Mouse (Mus musculus) ZHBTc4 (cell line): Measurements from ENCODE around the gene Panx2.

ENCODE experiments used
- DNase-seq: peaks from one replicate; pipeline ENCODE4 v3.0.0-alpha.2; 2011; ENCODE audit warnings: low read depth, low spot score

Panx2 gene

DNA sequence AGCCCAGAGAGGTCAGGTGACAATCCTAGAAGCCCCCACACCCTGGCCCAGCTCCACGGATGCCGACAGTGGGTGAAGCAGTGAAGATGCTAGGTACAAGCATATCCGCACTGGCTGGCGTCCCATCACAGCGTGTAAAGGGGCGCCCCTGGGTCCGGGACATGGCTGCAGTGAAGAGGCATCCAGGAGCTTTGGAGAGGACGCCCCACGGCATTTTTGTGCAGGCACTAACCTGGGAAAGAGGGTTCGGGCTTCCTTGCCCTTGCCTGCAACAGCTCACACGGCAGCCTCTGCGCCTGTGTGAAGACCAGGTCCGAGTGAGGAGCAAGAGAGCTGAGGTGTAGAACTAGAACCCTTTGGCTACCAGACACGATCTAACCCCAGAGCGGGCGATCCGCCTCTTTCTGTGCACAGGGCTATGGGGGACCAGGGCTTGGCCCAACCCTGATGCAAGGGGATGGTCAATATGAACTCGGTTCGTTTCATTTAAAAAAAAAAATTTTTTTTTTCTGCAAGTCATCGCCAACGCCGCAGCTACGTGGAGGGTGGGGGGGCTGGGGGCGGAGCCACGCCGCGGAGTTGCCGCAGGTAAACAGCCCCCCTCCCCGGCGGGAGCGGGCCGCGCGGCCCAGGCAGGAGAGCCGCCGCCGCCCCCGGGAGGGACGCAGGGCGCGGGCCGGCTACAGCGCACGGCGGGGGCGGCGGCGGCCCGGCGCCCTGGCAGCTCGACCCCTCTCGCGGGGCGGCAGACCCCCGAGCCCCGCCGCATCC lies at the start of gene Panx2:
TSS of gene Panx2 (plus strand) at position 574 of the 771 bp plus-strand sequence.
- peak; percentile 55 for DNase-seq

GRCm38 (mm10) chr15:89016722-89017121 lies 42.8 kb upstream of the Panx2 start:
- no peak for DNase-seq

- no peak for DNase-seq
Observed at GRCm38 (mm10) chr15:89020085-89020484, 39.4 kb upstream of the Panx2 start.

- DNase-seq, result no peak
Observed at GRCm38 (mm10) chr15:89020492-89020891, 39.0 kb upstream of the Panx2 start.

GRCm38 (mm10) chr15:89044381-89044780 lies 15.2 kb upstream of the Panx2 start:
- peak; percentile 64 for DNase-seq

DNA sequence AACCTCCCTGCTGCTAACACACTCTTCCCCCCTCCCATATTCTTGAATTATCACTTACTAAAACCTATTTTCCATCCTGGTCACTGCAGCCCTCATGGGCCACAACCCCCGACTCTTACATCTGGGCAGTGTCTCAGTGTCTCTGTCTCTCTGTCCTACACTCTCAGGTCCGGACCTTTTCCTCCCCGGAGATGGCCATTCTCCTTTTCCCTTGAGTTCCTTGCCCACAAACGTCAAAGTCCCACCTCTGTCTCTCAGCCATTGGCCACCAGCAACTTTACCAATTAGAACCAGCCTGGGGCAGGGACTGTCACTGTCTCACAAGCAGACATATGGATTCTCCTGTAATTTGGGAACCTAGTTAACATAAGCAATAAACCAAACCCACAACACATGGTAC lies 13.2 kb upstream of the Panx2 start:
- DNase-seq, result no peak

- DNase-seq, result no peak
Observed at GRCm38 (mm10) chr15:89054666-89055065, 4.9 kb upstream of the Panx2 start.

DNA sequence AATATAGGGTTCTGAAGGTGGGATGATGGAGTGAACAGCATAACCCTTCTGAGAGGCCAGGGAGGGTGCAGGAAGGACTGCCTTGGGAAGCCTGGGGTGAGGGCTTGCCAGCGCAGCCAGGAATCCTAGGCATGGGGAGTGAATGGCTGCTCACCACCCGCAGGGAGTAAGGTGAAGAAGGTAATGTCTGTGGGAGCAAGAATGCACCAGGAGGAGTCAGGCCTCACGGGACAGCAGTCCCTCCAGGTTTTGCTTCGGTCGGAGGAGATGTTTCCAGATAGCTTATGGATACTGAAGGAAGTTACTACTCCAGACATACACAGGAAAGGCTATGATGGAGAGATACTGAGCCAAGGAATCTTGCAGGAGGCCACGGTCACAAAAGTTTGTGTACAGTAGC lies 798 bp upstream of the Panx2 start:
- DNase-seq, result peak; percentile 20

DNA sequence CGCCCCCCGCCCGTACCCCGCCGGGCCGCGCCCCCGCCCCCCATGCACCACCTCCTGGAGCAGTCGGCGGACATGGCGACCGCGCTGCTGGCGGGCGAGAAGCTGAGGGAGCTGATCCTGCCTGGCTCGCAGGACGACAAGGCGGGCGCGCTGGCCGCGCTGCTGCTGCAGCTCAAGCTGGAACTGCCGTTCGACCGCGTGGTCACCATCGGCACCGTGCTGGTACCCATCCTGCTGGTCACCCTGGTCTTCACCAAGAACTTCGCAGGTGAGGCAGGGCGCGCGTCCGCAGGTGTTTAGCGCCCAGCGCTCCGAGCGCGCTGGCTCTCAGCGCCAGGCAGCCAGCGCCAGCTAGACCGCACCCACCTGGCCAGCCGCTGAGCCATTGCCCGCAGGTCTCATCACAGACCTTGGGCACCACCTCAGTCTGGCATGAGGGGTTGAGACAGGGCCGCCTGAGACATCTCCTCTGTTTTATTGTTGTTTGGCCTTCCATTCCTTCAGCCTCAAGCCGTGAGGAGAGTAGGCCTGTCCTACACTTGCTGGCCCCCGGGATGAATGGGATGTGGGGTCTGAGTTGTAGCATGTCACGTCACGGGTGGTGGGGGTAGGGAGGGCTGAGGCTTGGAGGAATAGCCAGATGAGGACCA lies 623 bp downstream of the Panx2 start:
- peak; percentile 56 for DNase-seq

DNA sequence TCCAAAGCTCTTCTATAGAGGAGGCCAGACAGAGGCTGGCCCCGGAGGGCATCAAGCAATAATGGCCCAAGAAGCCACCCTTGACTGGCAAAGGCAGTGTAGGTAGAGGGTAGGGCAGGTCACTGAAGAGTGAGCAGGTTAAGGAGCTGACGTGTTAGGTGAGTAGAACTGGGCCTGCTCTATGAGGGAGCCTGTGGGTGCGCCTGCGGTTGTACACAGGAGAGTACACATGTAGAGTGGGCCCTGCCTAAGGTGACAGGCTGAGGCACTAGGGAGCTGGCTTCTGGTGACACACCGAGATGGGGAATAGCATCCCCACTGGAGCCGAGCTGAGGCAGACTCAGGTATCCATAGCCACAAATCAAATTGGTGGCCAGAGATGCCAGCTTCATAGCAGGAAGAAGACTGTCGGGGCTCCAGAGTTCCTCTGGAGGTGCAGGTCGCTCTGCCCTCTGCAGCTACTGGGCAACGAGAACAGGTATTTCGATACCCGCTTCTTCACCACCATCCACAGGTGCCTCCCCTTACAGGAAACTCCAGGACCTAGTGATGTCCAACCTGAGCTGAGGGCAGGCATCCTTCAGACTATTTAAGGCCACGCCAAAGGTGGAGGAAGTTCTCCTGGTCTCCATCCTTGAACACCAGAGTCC lies 1.4 kb downstream of the Panx2 start:
- no peak for DNase-seq

DNA sequence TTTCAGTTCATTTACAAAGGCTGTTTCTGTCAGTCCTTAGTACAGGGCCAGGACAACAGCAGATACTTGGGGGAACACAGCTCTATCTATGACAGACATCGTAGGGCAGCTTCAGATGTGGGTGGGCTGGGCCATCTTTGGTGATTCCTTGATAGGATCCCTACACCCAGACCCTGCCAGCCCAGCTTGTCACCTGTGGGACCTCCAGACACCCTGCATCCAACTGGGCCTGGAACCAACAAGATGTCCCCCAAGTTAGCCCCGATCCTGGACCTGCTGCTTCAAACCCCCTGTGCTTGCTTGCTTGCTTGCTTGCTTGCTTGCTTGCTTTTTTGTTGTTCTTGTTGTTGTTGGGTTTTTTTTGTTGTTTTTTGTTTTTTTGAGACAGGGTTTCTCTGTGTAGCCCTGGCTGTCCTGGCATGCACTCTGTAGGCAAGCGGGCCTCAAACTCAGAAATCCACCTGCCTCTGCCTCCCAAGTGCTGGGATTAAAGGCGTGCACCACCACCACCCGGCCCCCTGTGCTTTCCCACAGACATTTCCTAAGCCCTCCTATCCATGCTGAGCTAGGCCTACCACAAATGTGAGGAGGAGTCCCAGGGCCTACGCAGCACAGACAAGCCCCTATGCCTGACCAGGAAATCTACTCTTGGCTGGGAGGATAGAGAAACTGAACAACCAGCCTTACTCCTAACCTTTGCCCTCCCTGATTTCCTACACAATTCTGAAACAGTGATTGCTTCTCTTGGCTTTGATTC lies 2.4 kb downstream of the Panx2 start:
- no peak for DNase-seq

- DNase-seq, result no peak
Observed at GRCm38 (mm10) chr15:89062518-89062910, 3.0 kb downstream of the Panx2 start.

GRCm38 (mm10) chr15:89063001-89063400 lies 3.5 kb downstream of the Panx2 start:
- DNase-seq, result no peak

DNA sequence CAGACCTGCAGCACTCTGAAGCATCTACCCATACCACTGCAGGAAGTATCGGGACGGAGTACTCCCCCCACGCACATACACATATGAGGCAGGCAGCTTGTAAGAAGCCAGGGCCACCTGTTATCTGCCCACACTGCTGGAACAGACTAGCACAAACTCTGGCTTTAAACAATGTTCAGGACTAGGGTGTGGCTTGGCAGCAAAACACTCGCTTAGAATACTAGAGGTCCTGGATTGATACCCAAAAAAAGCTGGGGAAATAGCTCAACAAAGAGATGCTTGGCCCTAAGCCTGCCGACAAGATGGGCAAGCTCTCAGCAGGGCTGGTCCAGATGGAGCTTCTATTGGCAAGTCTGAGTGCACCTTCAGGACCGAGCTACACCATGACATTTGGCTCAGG lies 4.0 kb downstream of the Panx2 start:
- no peak for DNase-seq

- DNase-seq, result no peak
Observed at GRCm38 (mm10) chr15:89064891-89065290, 5.4 kb downstream of the Panx2 start.

DNA sequence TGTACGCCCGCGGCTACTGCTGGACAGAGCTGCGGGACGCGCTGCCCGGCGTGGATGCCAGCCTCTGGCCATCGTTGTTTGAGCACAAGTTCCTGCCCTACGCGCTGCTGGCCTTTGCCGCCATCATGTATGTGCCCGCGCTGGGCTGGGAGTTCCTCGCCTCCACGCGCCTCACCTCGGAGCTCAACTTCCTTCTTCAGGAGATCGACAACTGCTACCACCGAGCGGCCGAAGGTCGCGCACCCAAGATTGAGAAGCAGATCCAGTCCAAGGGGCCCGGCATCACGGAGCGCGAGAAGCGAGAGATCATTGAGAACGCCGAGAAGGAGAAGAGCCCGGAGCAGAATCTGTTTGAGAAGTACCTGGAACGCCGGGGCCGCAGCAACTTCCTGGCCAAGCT lies 8.1 kb downstream of the Panx2 start:
- DNase-seq, result peak; percentile 45

DNA sequence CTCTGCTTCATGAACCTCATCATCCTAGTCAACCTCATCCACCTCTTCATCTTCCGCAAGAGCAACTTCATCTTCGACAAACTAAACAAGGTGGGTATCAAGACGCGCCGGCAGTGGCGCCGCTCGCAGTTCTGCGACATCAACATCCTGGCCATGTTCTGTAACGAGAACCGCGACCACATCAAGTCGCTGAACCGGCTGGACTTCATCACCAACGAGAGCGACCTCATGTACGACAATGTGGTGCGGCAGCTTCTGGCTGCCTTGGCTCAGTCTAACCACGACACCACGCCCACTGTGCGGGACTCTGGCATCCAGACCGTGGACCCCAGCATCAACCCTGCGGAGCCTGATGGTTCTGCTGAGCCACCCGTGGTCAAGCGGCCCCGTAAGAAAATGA lies 8.7 kb downstream of the Panx2 start:
- peak; percentile 54 for DNase-seq

DNA sequence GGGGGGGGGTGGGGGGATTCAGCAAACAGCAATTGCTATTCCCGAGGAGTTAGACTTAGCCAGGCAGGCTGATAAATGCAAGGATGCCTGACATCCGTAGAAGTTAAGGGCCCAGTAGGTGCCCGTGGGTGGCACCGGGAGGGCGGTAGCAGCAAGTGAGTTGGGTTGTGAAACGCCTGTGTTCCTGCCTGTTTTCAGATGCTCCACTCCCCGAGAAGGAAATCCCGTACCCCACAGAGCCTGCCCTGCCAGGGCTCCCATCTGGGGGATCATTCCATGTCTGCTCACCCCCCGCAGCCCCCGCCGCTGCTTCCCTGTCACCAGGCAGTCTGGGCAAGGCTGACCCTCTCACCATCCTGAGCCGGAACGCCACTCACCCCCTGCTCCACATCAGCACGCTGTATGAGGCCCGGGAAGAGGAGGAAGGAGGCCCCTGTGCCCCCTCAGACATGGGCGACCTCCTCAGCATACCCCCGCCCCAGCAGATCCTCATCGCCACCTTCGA lies 9.9 kb downstream of the Panx2 start:
- no peak for DNase-seq

DNA sequence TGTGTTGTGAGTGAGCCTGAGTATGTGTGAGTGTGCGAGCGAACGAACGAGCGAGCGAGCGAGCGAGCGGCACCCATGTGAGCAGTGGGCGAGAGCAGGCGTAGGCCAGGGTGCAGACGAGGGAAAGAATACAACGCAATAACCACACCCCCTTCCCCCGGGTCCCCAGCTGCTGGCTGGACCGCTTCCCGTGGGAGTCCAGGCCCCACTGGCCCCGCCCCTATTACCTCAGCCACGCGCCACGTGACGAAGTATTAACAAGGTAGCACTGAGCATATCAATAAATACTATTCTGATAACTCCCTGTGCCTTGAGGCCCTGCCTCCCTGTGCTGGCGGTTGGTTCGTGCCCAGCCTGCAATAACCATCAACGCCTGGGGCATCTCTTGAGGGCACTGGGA lies 11.1 kb downstream of the Panx2 start:
- DNase-seq, result peak; percentile 25

- no peak for DNase-seq
Observed at GRCm38 (mm10) chr15:89073993-89074603, 14.6 kb downstream of the Panx2 start.
